ENCODE assay signal across 8 mouse cellular contexts in genomic region chr19:61265349-61266245, GRCm38 (mm10). TPM values are rescaled to one million over a fixed set of nuclear protein-coding genes. Genes with fewer than 3 reads are reported as not detected.
DNase-seq lines count a peak whose midpoint lies in the region; ATAC-seq and TF ChIP-seq lines count a peak whose summit lies in the region.

No protein-coding gene starts in this region.

- no peak for TF ChIP-seq POLR2A in myocyte (IDR thresholded peaks at IDR 0.05; ENCODE audit: insufficient read length, low read depth)

- ATAC-seq in kidney, embryonic 15.5 days (replicated peaks; ENCODE audit: low FRiP score): peak; percentile 71
- ATAC-seq in liver, embryonic 12.5 days: peak; percentile 44
- ATAC-seq in stomach, embryonic 14.5 days (ENCODE audit: insufficient number of reproducible peaks, insufficient read depth, low FRiP score, low read depth): 0 out of 2 replicates have a peak, but pooled peaks have one; percentile 3

- no peak overlapping the region for H3ac ChIP-seq in myocyte (ENCODE audit: control insufficient read depth, insufficient read length)

- DNase-seq in 3T3-L1 (ENCODE audit: low read depth, low spot score): peak; percentile 99
- peak; percentile 100 for DNase-seq in WW6 (ENCODE audit: low read depth, low spot score)
- peak; percentile 88 for DNase-seq in embryo, embryonic 10 days (ENCODE audit: low spot score)
- peak; percentile 62 to 72 for DNase-seq in heart, adult 9 months (ENCODE audit: low spot score in 2 of 2)

- H3K79me2 ChIP-seq in myocyte (ENCODE audit: control insufficient read depth, insufficient read depth): no peaks in the 10 kb centered on the region

- no peak overlapping the region for H3K9ac ChIP-seq in kidney, embryonic 15.5 days
- H3K9ac ChIP-seq in liver, embryonic 12.5 days: no peak overlapping the region
- no peak overlapping the region for H3K9ac ChIP-seq in stomach, embryonic 14.5 days (replicated peaks; ENCODE audit: low read depth, low read length)

- H3K4me3 ChIP-seq in kidney, embryonic 15.5 days (replicated peaks): peak overlapping the region; percentile 25
- peak overlapping the region; percentile 11 for H3K4me3 ChIP-seq in liver, embryonic 12.5 days
- H3K4me3 ChIP-seq in myocyte: no peak overlapping the region
- H3K4me3 ChIP-seq in stomach, embryonic 14.5 days (ENCODE audit: low read depth, low read length): no peak overlapping the region

- no peaks in the 10 kb centered on the region for H3K9me3 ChIP-seq in kidney, embryonic 15.5 days (replicated peaks)
- no peaks in the 10 kb centered on the region for H3K9me3 ChIP-seq in liver, embryonic 12.5 days (replicated peaks)
- no peaks in the 10 kb centered on the region; the same call in 1 of the 2 replicates for H3K9me3 ChIP-seq in stomach, embryonic 14.5 days (ENCODE audit: control insufficient read depth, low read depth, low read length)

- H3K27me3 ChIP-seq in kidney, embryonic 15.5 days: peaks cover 9% of the 10 kb centered on the region; the same call in 1 of the 2 replicates
- no peaks in the 10 kb centered on the region for H3K27me3 ChIP-seq in liver, embryonic 12.5 days (replicated peaks)
- no peaks in the 10 kb centered on the region for H3K27me3 ChIP-seq in myocyte (ENCODE audit: control insufficient read depth, insufficient read depth, insufficient read length)
- H3K27me3 ChIP-seq in stomach, embryonic 14.5 days (ENCODE audit: control insufficient read depth, insufficient read depth, low read length): no peaks in the 10 kb centered on the region

- H3K4me2 ChIP-seq in kidney, embryonic 15.5 days: no peak overlapping the region
- no peak overlapping the region for H3K4me2 ChIP-seq in liver, embryonic 12.5 days
- H3K4me2 ChIP-seq in myocyte (ENCODE audit: low read depth): no peak overlapping the region
- no peak overlapping the region for H3K4me2 ChIP-seq in stomach, embryonic 14.5 days (replicated peaks; ENCODE audit: low read depth, low read length)

- no peak overlapping the region for H3K27ac ChIP-seq in kidney, embryonic 15.5 days
- H3K27ac ChIP-seq in liver, embryonic 12.5 days: peak overlapping the region; percentile 64; the same call in 1 of the 2 replicates
- H3K27ac ChIP-seq in stomach, embryonic 14.5 days (ENCODE audit: low read length): no peak overlapping the region

- no peaks in the 10 kb centered on the region for H3K36me3 ChIP-seq in kidney, embryonic 15.5 days
- H3K36me3 ChIP-seq in liver, embryonic 12.5 days: no peaks in the 10 kb centered on the region
- H3K36me3 ChIP-seq in myocyte (ENCODE audit: control insufficient read depth, insufficient read depth): no peaks in the 10 kb centered on the region
- no peaks in the 10 kb centered on the region for H3K36me3 ChIP-seq in stomach, embryonic 14.5 days (ENCODE audit: control insufficient read depth, insufficient read depth, low read length)

- WGBS in kidney, embryonic 15.5 days: 24% methylated on average over 3 of the region's 3 CpGs
- WGBS in liver, embryonic 12.5 days (ENCODE audit: insufficient replicate concordance): 2% methylated on average over 3 of the region's 3 CpGs
- 17% methylated on average over 3 of the region's 3 CpGs for WGBS in stomach, embryonic 14.5 days

- H3K4me1 ChIP-seq in kidney, embryonic 15.5 days: 0 out of 2 replicates have a peak, but pooled peaks cover 2% of the 10 kb centered on the region
- H3K4me1 ChIP-seq in liver, embryonic 12.5 days: peaks cover 7% of the 10 kb centered on the region
- no peaks in the 10 kb centered on the region for H3K4me1 ChIP-seq in stomach, embryonic 14.5 days (ENCODE audit: control insufficient read depth, insufficient read depth, low read length)

TF ChIP-seq in myocyte, 11 proteins besides CTCF, POLR2A, EP300 and RAD21:
- TF ChIP-seq MAX (IDR thresholded peaks at IDR 0.05; ENCODE audit: low read depth): no peak
- peak; percentile 62 for TF ChIP-seq USF1 (IDR thresholded peaks at IDR 0.05; ENCODE audit: low read depth)

RNA-seq across cellular contexts. Expression of gene Gm21060, which starts 31.3 kb away (rescaled TPM):
- not detected in 2 replicates for polyA plus RNA-seq in kidney, embryonic 15.5 days (2015; fragmentation: Nextera tagmentation; extraction: Ambion mirVana)
- not detected in 2 replicates for polyA plus RNA-seq in liver, embryonic 12.5 days (2016; fragmentation: Nextera tagmentation; extraction: Ambion mirVana)
- not detected for polyA plus RNA-seq in myocyte (2012; fragmentation: generic; extraction: Trizol)
- not detected in 2 replicates for polyA plus RNA-seq in stomach, embryonic 14.5 days (2014; fragmentation: Nextera tagmentation; extraction: Ambion mirVana)

RNA-seq across cellular contexts. Expression of gene Csf2ra, which starts 37.4 kb away (rescaled TPM):
- 35.0 and 46.5 TPM in 2 replicates for polyA plus RNA-seq in kidney, embryonic 15.5 days (2015; fragmentation: Nextera tagmentation; extraction: Ambion mirVana)
- 14.2 and 15.9 TPM in 2 replicates for polyA plus RNA-seq in liver, embryonic 12.5 days (2016; fragmentation: Nextera tagmentation; extraction: Ambion mirVana)
- 0.58 TPM for polyA plus RNA-seq in myocyte (2012; fragmentation: generic; extraction: Trizol)
- polyA plus RNA-seq in stomach, embryonic 14.5 days (2014; fragmentation: Nextera tagmentation; extraction: Ambion mirVana): 35.4 and 38.4 TPM in 2 replicates

Comparison
In these comparisons a context has a peak if more than half of its experiments do, and no peak if none do; other contexts are left out.
1. ATAC-seq: peak in every context shown above with its lines; median percentile 71 in kidney, embryonic 15.5 days; 44 in liver, embryonic 12.5 days; 3 in stomach, embryonic 14.5 days.
2. H3K4me3 ChIP-seq: peak in kidney, embryonic 15.5 days (single experiment) and liver, embryonic 12.5 days (single experiment); none in myocyte (single experiment) and stomach, embryonic 14.5 days (single experiment).
3. Peak in every context shown above with its lines, with median percentiles within 50 percentile points of each other: DNase-seq.